Mouse (Mus musculus) Patski (cell line): ENCODE results near the gene Kif9. TPM values are rescaled to one million over a fixed set of nuclear protein-coding genes. Genes with fewer than 3 reads are reported as not detected.

Experiments
- ATAC-seq: fragments of 100-300 bp; one replicate; pipeline ENCODE4 v1.8.0; 2021
- CTCF ChIA-PET: fragments of 350-600 bp; sonication (Branson Sonifier 250); formaldehyde crosslinking; loops from one replicate; lab custom pipeline; 2022; ENCODE audit warnings: inconsistent platforms; lab: Charles Lee
- POLR2A ChIA-PET: fragments of 350-600 bp; sonication (Branson Sonifier 250); formaldehyde crosslinking; loops from one replicate; lab custom pipeline; 2022; ENCODE audit warnings: antibody characterized with exemption, inconsistent platforms; lab: Charles Lee
- DNase-seq: peaks from one replicate; pipeline ENCODE4 v3.0.0-alpha.2; 2011; ENCODE audit warnings: low read depth, low spot score
- H3K27me3 ChIP-seq: fragments of 371-371 bp; one replicate; pipeline ENCODE4 v1.5.1; 2021
- CTCF ChIP-seq: fragments of 100-300 bp; IDR thresholded peaks from one replicate; pipeline ENCODE4 v1.5.1; 2021
- in situ Hi-C: fragments of 300-500 bp; cut with MboI; formaldehyde crosslinking; loops from 3 replicates; pipeline ENCODE4 v1.11.1; 2018; ENCODE audit warnings: low pct_unique_long_range_greater_than_20kb, mixed read lengths
- polyA plus RNA-seq: library from polyadenylated mRNA; unstranded; gene quantifications from one replicate; pipeline ENCODE4 v1.2.3, GENCODE M21; 2021

The Kif9 gene
- 6.6 TPM for polyA plus RNA-seq

DNA sequence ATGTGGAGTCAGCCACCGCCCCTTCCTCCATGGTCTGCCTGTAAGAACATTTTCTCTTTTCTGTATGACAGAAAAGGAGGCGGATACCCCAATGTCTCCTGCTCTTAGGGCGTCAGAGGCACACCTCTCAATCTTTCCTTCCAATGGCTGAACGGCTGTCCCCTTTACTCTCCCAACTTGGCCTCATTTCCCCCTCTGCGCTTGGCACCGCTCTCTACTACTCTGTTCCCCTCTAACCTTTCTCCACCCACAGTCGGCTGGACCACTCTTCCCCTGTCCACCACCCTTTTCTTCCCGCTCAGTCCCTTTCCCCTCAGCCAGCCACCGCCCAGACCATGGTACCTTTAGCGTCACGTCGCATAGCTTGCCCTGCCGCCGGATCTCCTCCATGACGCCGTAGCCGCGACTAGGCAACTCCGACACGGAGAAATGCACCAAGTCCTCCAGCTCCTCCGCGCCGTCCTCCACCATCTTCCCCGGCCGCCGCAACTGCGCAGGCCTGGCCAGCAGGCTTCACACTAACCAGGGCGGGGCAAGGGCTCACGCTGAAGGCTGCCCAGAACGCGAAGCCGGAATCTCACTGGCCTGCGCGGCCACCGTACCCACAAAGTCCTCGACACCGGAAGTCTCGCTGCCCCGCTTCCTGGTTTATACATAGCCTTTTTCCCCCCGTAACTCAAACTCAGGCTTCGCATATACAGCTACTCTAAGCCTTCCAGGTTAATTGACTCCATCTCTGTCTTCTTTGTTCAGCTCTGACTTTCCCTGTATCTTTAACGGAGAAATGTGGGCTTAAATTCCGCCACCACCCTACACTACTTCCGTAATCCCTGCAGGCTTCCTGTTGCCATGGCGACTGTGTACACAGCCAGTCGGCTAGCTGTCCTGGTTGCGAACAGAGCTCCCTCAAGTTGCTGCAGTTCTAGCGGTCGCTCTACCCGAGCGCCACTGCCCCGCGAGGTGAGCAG lies at the start of gene Kif9, which contains the start of gene Klhl18:
Gene Kif9, plus strand, starts transcription at position 835 of the 968 bp plus-strand sequence.
Gene Klhl18, minus strand, starts transcription at position 571 of the 968 bp plus-strand sequence.
- in situ Hi-C loops, result no loop called here
- peak; percentile 85 for DNase-seq
- peak; percentile 90 for ATAC-seq
- TF ChIP-seq CTCF, result no peak
- ChIA-PET POLR2A (interaction anchor here (1.3 kb wide), 1 partner anchor 55 kb away, joined by 5 read pairs; no protein-coding TSS in a partner anchor), CTCF (no interaction called here)
- no peaks in the 10 kb centered on the region for H3K27me3 ChIP-seq

DNA sequence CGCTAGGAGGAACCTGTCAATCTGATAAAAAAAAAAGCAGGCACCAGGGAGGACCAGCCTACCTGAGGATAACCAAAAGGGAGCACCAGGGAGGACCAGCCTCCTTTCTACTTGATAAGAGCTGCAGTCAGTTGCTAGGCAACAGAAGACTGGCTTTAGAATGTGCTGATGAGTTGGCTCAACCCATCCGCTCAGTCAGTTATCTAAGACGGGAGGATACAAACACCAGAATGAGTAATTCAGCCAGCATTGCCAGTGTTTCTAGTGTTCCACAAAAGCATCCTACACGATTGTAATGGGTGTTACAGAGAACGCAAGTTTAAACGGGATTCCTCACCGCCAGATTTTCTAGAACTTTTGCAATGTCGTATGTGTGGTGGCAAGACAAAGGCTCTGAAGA lies 45.5 kb upstream of the Kif9 start:
- in situ Hi-C loops, result loop anchor here (10.0 kb wide), 1 partner anchor 194 kb away; the partner anchor contains the start of gene Nradd
- no peak for TF ChIP-seq CTCF
- ATAC-seq, result no peak
- DNase-seq, result no peak
- ChIA-PET POLR2A (interaction anchor here (0.6 kb wide), 2 partner anchors 17 to 55 kb away, joined by 3 read pairs; no protein-coding TSS in a partner anchor), CTCF (no interaction called here)
- H3K27me3 ChIP-seq, result no peaks in the 10 kb centered on the region

DNA sequence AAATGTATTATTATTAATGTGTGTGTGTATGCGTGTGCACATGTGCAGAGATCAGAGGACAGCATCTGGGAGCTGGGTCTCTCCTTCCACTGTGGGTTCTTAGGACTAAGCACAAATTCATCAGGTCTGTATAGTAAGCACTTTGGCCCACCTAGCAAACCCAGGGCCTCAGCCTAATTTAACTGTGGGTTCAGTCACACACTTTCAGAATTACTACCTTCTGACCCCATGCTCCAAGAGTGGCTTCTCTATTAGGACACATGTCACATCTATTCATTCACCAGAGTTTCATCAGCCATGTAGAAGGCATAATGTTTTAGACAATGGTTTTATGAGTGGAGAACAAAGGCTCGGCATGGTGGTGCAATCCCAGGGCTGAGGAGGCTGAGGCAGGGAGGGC lies 43.7 kb upstream of the Kif9 start:
- H3K27me3 ChIP-seq, result no peaks in the 10 kb centered on the region
- CTCF ChIA-PET, result no interaction called here
- no peak for TF ChIP-seq CTCF
- no peak for DNase-seq
- in situ Hi-C loops, result loop anchor here (10.0 kb wide), 1 partner anchor 192 kb away; the partner anchor contains the start of gene Nradd
- no peak for ATAC-seq
- POLR2A ChIA-PET, result no interaction called here

DNA sequence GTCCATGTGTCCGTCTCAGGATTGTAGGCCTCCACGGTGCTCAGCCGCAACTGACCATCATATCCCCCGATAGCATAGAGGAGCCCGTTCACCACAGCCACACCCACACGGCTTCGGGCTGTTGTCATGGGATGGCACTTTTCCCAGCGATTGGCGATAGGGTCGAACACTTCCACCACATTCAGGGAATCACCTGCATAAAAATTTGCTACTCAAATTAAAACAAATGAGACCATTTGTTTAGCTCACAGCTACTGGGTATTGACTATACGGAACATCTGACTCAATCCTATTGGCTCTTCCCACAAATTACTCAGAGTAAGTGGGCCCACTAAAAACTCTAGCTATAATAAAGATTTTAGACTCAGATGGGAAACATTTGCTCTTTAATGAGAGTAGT lies 40.7 kb upstream of the Kif9 start:
- ChIA-PET POLR2A (no interaction called here), CTCF (no interaction called here)
- no peak for TF ChIP-seq CTCF
- H3K27me3 ChIP-seq, result no peaks in the 10 kb centered on the region
- DNase-seq (no peak), ATAC-seq (no peak)
- in situ Hi-C loops, result loop anchor here (10.0 kb wide), 1 partner anchor 189 kb away; the partner anchor contains the start of gene Nradd

DNA sequence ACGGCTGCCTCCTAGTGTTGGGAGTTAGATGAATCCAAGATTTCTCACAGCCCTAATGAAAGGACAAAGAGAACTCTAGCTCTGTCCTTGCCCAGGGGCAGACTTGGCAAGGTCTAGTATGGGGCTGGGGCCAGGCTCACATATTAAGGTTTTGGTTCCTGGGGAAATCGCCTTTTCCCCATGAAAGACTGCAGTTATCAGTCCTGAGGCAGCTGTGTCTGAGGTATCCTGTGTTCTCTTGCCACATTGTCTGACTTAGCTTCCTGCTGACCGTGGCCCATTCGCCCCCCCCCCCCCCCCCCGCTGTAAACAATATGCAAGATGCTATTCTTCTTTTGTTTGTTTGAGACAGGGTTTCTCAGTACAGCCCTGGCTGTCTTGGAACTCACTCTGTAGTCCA lies 36.7 kb upstream of the Kif9 start:
- ChIA-PET CTCF (interaction anchor here (0.7 to 2.4 kb wide), 5 partner anchors 9 to 341 kb away, joined by 3 to 19 read pairs (median 3); no protein-coding TSS in a partner anchor), POLR2A (no interaction called here)
- in situ Hi-C loops, result loop anchor here (10.0 kb wide), 1 partner anchor 335 kb away; no protein-coding TSS in a partner anchor
- no peaks in the 10 kb centered on the region for H3K27me3 ChIP-seq
- TF ChIP-seq CTCF, result no peak
- ATAC-seq (no peak), DNase-seq (no peak)

DNA sequence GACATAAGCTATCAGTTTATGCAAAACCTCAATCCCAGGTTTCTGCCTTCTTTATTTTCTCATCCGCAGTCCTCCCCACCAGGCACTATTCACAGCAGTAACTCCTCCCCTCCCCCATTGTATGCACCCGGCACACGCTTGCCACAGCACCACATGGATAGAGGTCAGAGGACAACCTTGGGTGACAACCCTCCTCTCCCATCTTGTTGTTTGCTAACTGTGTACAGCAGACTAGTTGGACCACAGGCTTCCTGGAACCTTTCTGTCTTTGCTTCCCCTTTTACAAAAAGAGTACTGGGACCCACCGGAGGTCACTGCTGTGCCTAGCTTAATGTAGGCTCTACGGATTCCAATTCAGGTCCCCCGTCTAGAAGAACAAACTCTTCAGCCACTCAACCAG lies 36.2 kb upstream of the Kif9 start:
- POLR2A ChIA-PET, result no interaction called here
- in situ Hi-C loops, result loop anchor here (10.0 kb wide), 1 partner anchor 334 kb away; no protein-coding TSS in a partner anchor

DNA sequence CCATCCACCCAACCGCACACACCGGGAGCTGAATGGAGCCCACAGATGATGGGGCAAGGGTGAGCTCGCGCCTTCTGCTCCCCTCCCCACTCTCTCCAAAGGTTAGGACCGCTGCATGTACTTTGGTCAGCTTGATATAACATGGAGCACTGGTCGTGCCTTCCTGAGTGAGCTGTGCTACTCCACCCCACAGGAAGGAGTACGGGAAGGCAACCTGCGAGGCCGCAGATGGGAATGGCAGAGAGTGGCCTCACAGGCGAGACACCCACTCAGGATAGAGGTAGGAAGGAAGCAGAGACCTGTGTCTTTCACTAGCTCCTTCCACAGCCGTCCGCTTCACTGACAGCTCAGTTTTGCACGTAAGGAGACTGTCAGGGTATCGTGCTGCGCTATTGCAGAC lies 28.4 kb upstream of the Kif9 start:
- CTCF ChIA-PET, result interaction anchor here (0.7 to 3.4 kb wide), 9 partner anchors 9 to 267 kb away, joined by 3 to 19 read pairs (median 3); partner anchors contain the start of gene Ngp

More for the DNA sequence above, 36.2 kb upstream of the Kif9 start:
- ATAC-seq, result no peak
- CTCF ChIA-PET, result interaction anchor here (0.7 to 1.7 kb wide), 4 partner anchors 17 to 341 kb away, joined by 3 to 4 read pairs (median 3); no protein-coding TSS in a partner anchor
- TF ChIP-seq CTCF, result no peak
- no peaks in the 10 kb centered on the region for H3K27me3 ChIP-seq
- DNase-seq, result no peak

DNA sequence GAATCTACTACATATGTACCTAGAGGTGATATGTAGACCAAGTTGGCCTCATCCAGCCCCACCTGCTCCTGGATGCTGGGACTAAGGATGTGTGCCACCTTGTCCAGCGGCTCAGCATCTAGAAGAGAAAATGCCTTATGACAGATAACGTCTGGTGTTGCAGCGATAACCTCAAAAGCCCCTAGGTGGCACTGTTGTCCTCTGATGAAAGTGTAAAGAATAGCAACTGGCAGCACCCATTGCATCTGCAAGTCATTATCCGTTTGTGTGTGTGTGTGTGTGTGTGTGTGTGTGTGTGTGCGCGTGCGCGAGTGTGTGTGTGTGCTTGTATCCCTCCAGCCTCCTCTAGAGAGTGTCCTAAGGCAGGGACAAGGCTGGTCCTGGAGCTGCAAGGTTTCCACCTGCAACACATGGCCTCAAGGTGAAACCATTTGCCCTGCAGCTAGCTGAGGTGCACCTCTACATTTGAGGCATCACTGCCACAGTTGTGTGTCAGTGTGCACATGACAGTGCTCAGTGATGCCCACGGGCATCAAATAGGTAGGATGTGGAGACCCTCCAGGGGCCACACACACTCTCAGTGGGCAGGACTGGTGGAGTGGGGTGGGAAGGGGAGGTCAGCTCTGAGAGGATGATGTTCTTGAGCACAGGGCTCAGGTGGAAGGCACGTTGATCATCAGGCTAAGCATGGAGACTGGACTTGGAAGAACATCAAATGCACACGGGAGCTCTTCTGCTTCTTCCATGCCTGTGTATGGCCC lies 27.7 kb upstream of the Kif9 start:
- TF ChIP-seq CTCF, result peak; percentile 81
- CTCF ChIA-PET, result interaction anchor here (0.6 to 3.4 kb wide), 17 partner anchors 9 to 333 kb away, joined by 3 to 19 read pairs (median 3); no protein-coding TSS in a partner anchor
- H3K27me3 ChIP-seq, result no peaks in the 10 kb centered on the region
- POLR2A ChIA-PET, result interaction anchor here (0.6 to 1.4 kb wide), 6 partner anchors 10 to 185 kb away, joined by 3 to 4 read pairs (median 3); no protein-coding TSS in a partner anchor
- DNase-seq (peak; percentile 31), ATAC-seq (no peak)
- in situ Hi-C loops, result loop anchor here (10.0 kb wide), 1 partner anchor 326 kb away; no protein-coding TSS in a partner anchor

More for the DNA sequence above, 28.4 kb upstream of the Kif9 start:
- no peak for ATAC-seq
- no peak for DNase-seq
- in situ Hi-C loops, result loop anchor here (10.0 kb wide), 1 partner anchor 326 kb away; no protein-coding TSS in a partner anchor
- no peaks in the 10 kb centered on the region for H3K27me3 ChIP-seq
- no peak for TF ChIP-seq CTCF
- POLR2A ChIA-PET, result interaction anchor here (0.6 to 1.4 kb wide), 3 partner anchors 17 to 82 kb away, joined by 3 read pairs; no protein-coding TSS in a partner anchor

DNA sequence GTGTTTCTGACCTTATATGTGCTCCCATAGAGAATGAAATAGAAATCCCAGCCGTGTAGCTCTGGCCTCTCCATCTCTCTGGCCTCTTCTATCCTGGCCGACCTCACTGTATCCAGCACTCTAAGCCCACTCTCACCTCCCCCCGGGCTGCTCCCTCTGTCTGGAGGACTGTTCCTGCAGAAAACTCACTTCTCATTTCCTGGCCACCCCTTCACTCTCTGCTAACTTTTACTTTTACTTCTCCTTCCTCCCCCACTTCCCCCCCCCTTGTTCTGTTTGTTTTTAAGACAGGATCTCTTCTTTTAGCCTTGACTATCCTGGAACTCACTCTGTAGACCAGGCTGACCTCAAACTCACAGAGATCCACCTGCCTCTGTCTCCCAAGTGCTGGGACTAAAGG lies 24.2 kb upstream of the Kif9 start:
- TF ChIP-seq CTCF, result no peak
- no peak for DNase-seq
- in situ Hi-C loops, result no loop called here
- CTCF ChIA-PET, result no interaction called here
- ATAC-seq, result no peak
- POLR2A ChIA-PET, result no interaction called here
- H3K27me3 ChIP-seq, result no peaks in the 10 kb centered on the region

DNA sequence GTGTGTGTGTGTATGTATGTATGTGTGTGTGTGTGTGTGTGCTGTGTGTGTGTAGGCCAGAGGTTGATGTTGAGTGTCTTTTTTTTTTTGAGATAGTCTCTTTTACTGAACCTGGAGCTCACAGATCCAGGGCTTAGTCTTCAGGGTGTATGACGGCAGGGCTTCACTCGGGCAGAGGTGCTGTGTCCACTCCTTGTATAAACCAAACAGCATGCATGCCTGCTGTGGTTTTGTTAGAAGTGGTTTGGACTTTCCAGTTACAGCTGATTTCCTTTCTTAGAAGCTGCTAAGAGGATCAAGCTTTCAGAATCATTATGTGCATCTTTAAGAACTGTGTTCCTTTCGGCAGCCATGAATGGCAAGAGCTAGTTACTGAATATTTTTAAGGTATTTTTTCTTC lies 18.8 kb upstream of the Kif9 start:
- TF ChIP-seq CTCF, result no peak
- no peaks in the 10 kb centered on the region for H3K27me3 ChIP-seq
- DNase-seq, result no peak
- CTCF ChIA-PET, result interaction anchor here (0.9 to 3.0 kb wide), 2 partner anchors 9 to 10 kb away, joined by 3 to 9 read pairs; no protein-coding TSS in a partner anchor
- in situ Hi-C loops, result no loop called here
- ATAC-seq, result no peak
- POLR2A ChIA-PET, result no interaction called here
